Mouse (Mus musculus): ENCODE measurements around the gene Slc24a1. TPM values are rescaled to one million over a fixed set of nuclear protein-coding genes. Genes with fewer than 3 reads are reported as not detected.

Gene Slc24a1
- polyA plus RNA-seq, 1 experiment, result 0.04 TPM

- DNase-seq (ENCODE audit: low read depth), result no peak
Measured at GRCm38 (mm10) chr9:64937491-64937890, 13.9 kb downstream of the Slc24a1 start.

- DNase-seq (ENCODE audit: low read depth), result no peak
Measured at GRCm38 (mm10) chr9:64936508-64936907, 14.9 kb downstream of the Slc24a1 start.

- DNase-seq (ENCODE audit: low read depth), result no peak
Measured at GRCm38 (mm10) chr9:64934015-64934754, 17.2 kb downstream of the Slc24a1 start.

GRCm38 (mm10) chr9:64931751-64932610 is 19.4 kb downstream of the Slc24a1 start:
- no peak for DNase-seq (ENCODE audit: low read depth)

GRCm38 (mm10) chr9:64930256-64930655 is 21.2 kb downstream of the Slc24a1 start:
- no peak for DNase-seq (ENCODE audit: low read depth)

- no peak for DNase-seq (ENCODE audit: low read depth)
Measured at GRCm38 (mm10) chr9:64926201-64926991, 25.0 kb downstream of the Slc24a1 start.

GRCm38 (mm10) chr9:64925771-64926170 is 25.6 kb downstream of the Slc24a1 start:
- DNase-seq (ENCODE audit: low read depth), result no peak

GRCm38 (mm10) chr9:64918560-64918959 is 32.8 kb downstream of the Slc24a1 start:
- DNase-seq (ENCODE audit: low read depth), result peak; percentile 46

GRCm38 (mm10) chr9:64914629-64915028 is 36.8 kb downstream of the Slc24a1 start:
- DNase-seq (ENCODE audit: low read depth), result no peak

- DNase-seq (ENCODE audit: low read depth), result no peak
Measured at GRCm38 (mm10) chr9:64913973-64914372, 37.4 kb downstream of the Slc24a1 start.

- no peak for DNase-seq (ENCODE audit: low read depth)
Measured at GRCm38 (mm10) chr9:64913406-64913805, 38.0 kb downstream of the Slc24a1 start.

- DNase-seq (ENCODE audit: low read depth), result no peak
Measured at GRCm38 (mm10) chr9:64907441-64907840, 44.0 kb downstream of the Slc24a1 start.

GRCm38 (mm10) chr9:64904917-64905640 is 46.3 kb downstream of the Slc24a1 start:
- no peak for DNase-seq (ENCODE audit: low read depth)

GRCm38 (mm10) chr9:64903386-64903785 is 48.0 kb downstream of the Slc24a1 start:
- DNase-seq (ENCODE audit: low read depth), result no peak

- no peak for DNase-seq (ENCODE audit: low read depth)
Measured at GRCm38 (mm10) chr9:64902866-64903265, 48.5 kb downstream of the Slc24a1 start.

- DNase-seq (ENCODE audit: low read depth), result no peak
Measured at GRCm38 (mm10) chr9:64896605-64897004, 54.8 kb downstream of the Slc24a1 start.

- no peak for DNase-seq (ENCODE audit: low read depth)
Measured at GRCm38 (mm10) chr9:64886008-64886407, 65.4 kb downstream of the Slc24a1 start.
